Mouse (Mus musculus): ENCODE results near the gene Cavin4.

DNA sequence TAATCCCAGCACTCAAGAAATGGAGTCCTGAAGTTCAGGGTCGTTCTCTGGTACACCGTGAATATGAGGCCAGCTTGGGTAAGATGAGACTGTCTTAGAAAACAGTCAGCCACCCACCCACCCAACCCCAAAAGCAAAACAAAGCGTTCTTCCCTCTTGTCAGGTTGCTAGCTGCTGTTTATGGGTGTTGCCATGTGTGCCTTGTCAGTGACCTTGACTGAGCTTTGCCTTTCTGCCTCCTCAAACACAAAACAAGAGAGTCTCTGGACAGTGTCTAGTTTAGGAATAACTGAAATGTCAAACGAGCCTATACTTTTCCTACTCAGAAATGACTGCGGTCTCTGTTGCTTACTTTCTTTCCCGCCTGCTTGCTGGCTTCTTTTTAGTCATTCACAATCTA lies 41.1 kb upstream of the Cavin4 start:
- TF ChIP-seq CTCF (IDR thresholded peaks at IDR 0.05; ENCODE audit: borderline replicate concordance, insufficient read depth, low read length) = no peak
- no peak for TF ChIP-seq POLR2A (IDR thresholded peaks at IDR 0.05; ENCODE audit: low read depth, low read length)
